Mouse (Mus musculus) MEL (cell line): ENCODE data around the gene Ceacam2.

Experiments
- CTCF ChIP-seq, 3 experiments: IDR thresholded peaks in 2 of 3; conservative IDR thresholded peaks in 1 of 3; 2 replicates each; pipeline ENCODE4 v1.5.1; 2011 to 2012; ENCODE audit warnings: low read length in 3 of 3, low read depth in 2 of 3, mild to moderate bottlenecking in 2 of 3, improper control_type of control experiment in 1 of 3, inconsistent platforms in 1 of 3, mixed read lengths in 1 of 3, moderate library complexity in 1 of 3; ENCODE audit not compliant: control insufficient read depth in 1 of 3, insufficient read depth in 1 of 3, poor library complexity in 1 of 3, severe bottlenecking in 1 of 3
- EP300 ChIP-seq, 2 experiments: IDR thresholded peaks; 2 replicates each; pipeline ENCODE4 v1.6.1; 2011; ENCODE audit warnings: improper control_type of control experiment in 2 of 2, low read length in 2 of 2, low read depth in 1 of 2, mild to moderate bottlenecking in 1 of 2
- JUND ChIP-seq: IDR thresholded peaks from 2 replicates; pipeline ENCODE4 v1.6.1; 2011; ENCODE audit warnings: low read depth, mild to moderate bottlenecking, improper control_type of control experiment, low read length

GRCm38 (mm10) chr7:25575105-25575504 lies 35.4 kb upstream of the Ceacam2 start:
- TF ChIP-seq EP300 (IDR thresholded peaks at IDR 0.05; ENCODE audit: low read depth in 1 of 2, low read length in 2 of 2) = no peak
- TF ChIP-seq JUND = no peak
- no peak for TF ChIP-seq CTCF (IDR thresholded peaks at IDR 0.05 in 2 of 3, conservative IDR thresholded peaks at IDR 0.05 in 1 of 3; ENCODE audit: control insufficient read depth in 1 of 3, insufficient read depth in 1 of 3, low read depth in 2 of 3, low read length in 3 of 3, poor library complexity in 1 of 3, severe bottlenecking in 1 of 3)
